Mouse (Mus musculus): ENCODE measurements around the gene Keap1.
"Not testable (repeated sequence)": the region's sequence is repeated elsewhere in the genome, so short reads cannot be mapped to it uniquely, and the experiment has no call there.

Gene Keap1

GRCm38 (mm10) chr9:21233366-21233765, 5.8 kb downstream of the Keap1 start:
- no peak for DNase-seq (ENCODE audit: extremely low spot score, low spot score)

GRCm38 (mm10) chr9:21232867-21233266, 6.3 kb downstream of the Keap1 start:
- no peak for DNase-seq (ENCODE audit: extremely low spot score, low spot score)

- no peak for DNase-seq (ENCODE audit: extremely low spot score, low spot score)
Measured at GRCm38 (mm10) chr9:21231551-21231950, 7.6 kb downstream of the Keap1 start.

GRCm38 (mm10) chr9:21227342-21227741, 11.8 kb downstream of the Keap1 start:
- DNase-seq (ENCODE audit: extremely low spot score, low spot score) = no peak

GRCm38 (mm10) chr9:21225415-21225758, 13.8 kb downstream of the Keap1 start:
- no peak for DNase-seq (ENCODE audit: extremely low spot score, low spot score)

- DNase-seq (ENCODE audit: extremely low spot score, low spot score) = peak; percentile 59
Measured at GRCm38 (mm10) chr9:21224576-21225414, 14.4 kb downstream of the Keap1 start.

GRCm38 (mm10) chr9:21223906-21224305, 15.3 kb downstream of the Keap1 start:
- no peak for DNase-seq (ENCODE audit: extremely low spot score, low spot score)

- DNase-seq (ENCODE audit: extremely low spot score, low spot score) = not testable (repeated sequence)
Measured at GRCm38 (mm10) chr9:21223490-21223889, 15.7 kb downstream of the Keap1 start.

- no peak for DNase-seq (ENCODE audit: extremely low spot score, low spot score)
Measured at GRCm38 (mm10) chr9:21221383-21221929, 17.7 kb downstream of the Keap1 start.

- DNase-seq (ENCODE audit: extremely low spot score, low spot score) = peak; percentile 91
Measured at GRCm38 (mm10) chr9:21220490-21221382, 18.4 kb downstream of the Keap1 start.

- no peak for DNase-seq (ENCODE audit: extremely low spot score, low spot score)
Measured at GRCm38 (mm10) chr9:21219820-21220219, 19.3 kb downstream of the Keap1 start.

GRCm38 (mm10) chr9:21216050-21216841, 22.9 kb downstream of the Keap1 start:
- no peak for DNase-seq (ENCODE audit: extremely low spot score, low spot score)

GRCm38 (mm10) chr9:21213617-21214190, 25.5 kb downstream of the Keap1 start:
- DNase-seq (ENCODE audit: extremely low spot score, low spot score) = no peak

- DNase-seq (ENCODE audit: extremely low spot score, low spot score) = no peak
Measured at GRCm38 (mm10) chr9:21211624-21212023, 27.5 kb downstream of the Keap1 start.

- no peak for DNase-seq (ENCODE audit: extremely low spot score, low spot score)
Measured at GRCm38 (mm10) chr9:21210821-21211220, 28.3 kb downstream of the Keap1 start.

- DNase-seq (ENCODE audit: extremely low spot score, low spot score) = no peak
Measured at GRCm38 (mm10) chr9:21208626-21209025, 30.5 kb downstream of the Keap1 start.

- no peak for DNase-seq (ENCODE audit: extremely low spot score, low spot score)
Measured at GRCm38 (mm10) chr9:21206848-21207247, 32.3 kb downstream of the Keap1 start.

GRCm38 (mm10) chr9:21204528-21205272, 34.5 kb downstream of the Keap1 start:
- DNase-seq (ENCODE audit: extremely low spot score, low spot score) = peak; percentile 54

- no peak for DNase-seq (ENCODE audit: extremely low spot score, low spot score)
Measured at GRCm38 (mm10) chr9:21204156-21204527, 35.0 kb downstream of the Keap1 start.

GRCm38 (mm10) chr9:21198960-21199359, 40.2 kb downstream of the Keap1 start:
- DNase-seq (ENCODE audit: extremely low spot score, low spot score) = no peak

Data from neural tube, embryonic 10.5 days (tissue).